Mouse (Mus musculus) embryonic fibroblast, embryonic 13.5 days (primary cell): ENCODE data around the gene Papolb.

Experiments used
- CTCF ChIP-seq: IDR thresholded peaks from 2 replicates; pipeline ENCODE4 v1.5.1; 2011; ENCODE audit warnings: mild to moderate bottlenecking, control low read depth, low read length, moderate library complexity, borderline replicate concordance; ENCODE audit not compliant: insufficient read depth
- POLR2A ChIP-seq: IDR thresholded peaks from 2 replicates; pipeline ENCODE4 v1.6.1; 2011; ENCODE audit warnings: low read depth, mild to moderate bottlenecking, control low read depth, low read length, moderate library complexity

- TF ChIP-seq CTCF (no peak), POLR2A (no peak)
Observed at GRCm38 (mm10) chr5:142535388-142535787, 5.5 kb upstream of the Papolb start.
